Mouse (Mus musculus) large intestine, adult 2 months (tissue): ENCODE measurements around the gene Pnpla3. TPM values are rescaled to one million over a fixed set of nuclear protein-coding genes. Genes with fewer than 3 reads are reported as not detected.

Source experiments
- DNase-seq: peaks from one replicate; pipeline ENCODE4 v3.0.0-alpha.2; 2012; ENCODE audit warnings: low read depth, low spot score
- WGBS: fragments of 180-500 bp; shearing (Covaris S2); methylation state at CpG from one replicate; pipeline ENCODE4 v1.1.7; 2018; 5-methylcytosine and 5-hydroxymethylcytosine counted together
- polyA plus RNA-seq: library from polyadenylated mRNA; depleted of rRNA; stranded (reverse); fragments of >200 nt; gene quantifications from 2 replicates; pipeline ENCODE4 v1.2.3, GENCODE M21; 2012

The Pnpla3 gene
- polyA plus RNA-seq, 1 experiment, result 8.1 TPM

GRCm38 (mm10) chr15:84168170-84169161 lies 829 bp downstream of the Pnpla3 start:
- no peak for DNase-seq
- 3% methylated on average over 28 of the region's 28 CpGs for WGBS

GRCm38 (mm10) chr15:84169511-84169910 lies 1.9 kb downstream of the Pnpla3 start:
- WGBS, result 88% methylated on average over 1 of the region's 1 CpGs
- DNase-seq, result no peak

GRCm38 (mm10) chr15:84171166-84171565 lies 3.5 kb downstream of the Pnpla3 start:
- 75% methylated on average over 7 of the region's 7 CpGs for WGBS
- DNase-seq, result no peak

GRCm38 (mm10) chr15:84178733-84179132 lies 11.1 kb downstream of the Pnpla3 start:
- no peak for DNase-seq
- 89% methylated on average over 9 of the region's 9 CpGs for WGBS

GRCm38 (mm10) chr15:84182000-84182399 lies 14.4 kb downstream of the Pnpla3 start:
- 60% methylated on average over 6 of the region's 6 CpGs for WGBS
- no peak for DNase-seq

- 31% methylated on average over 1 of the region's 1 CpGs for WGBS
- no peak for DNase-seq
These were observed 16.3 kb downstream of the Pnpla3 start for GRCm38 (mm10) chr15:84183967-84184366.

- WGBS, result 38% methylated on average over 4 of the region's 4 CpGs
- no peak for DNase-seq
These were observed 18.6 kb downstream of the Pnpla3 start for GRCm38 (mm10) chr15:84186196-84186595.

GRCm38 (mm10) chr15:84188887-84189530 lies 21.4 kb downstream of the Pnpla3 start:
- WGBS, result 53% methylated on average over 2 of the region's 2 CpGs
- DNase-seq, result no peak

GRCm38 (mm10) chr15:84189881-84190280 lies 22.2 kb downstream of the Pnpla3 start:
- WGBS, result 42% methylated on average over 3 of the region's 3 CpGs
- no peak for DNase-seq

GRCm38 (mm10) chr15:84191724-84192057 lies 24.1 kb downstream of the Pnpla3 start:
- WGBS, result 2% methylated on average over 9 of the region's 9 CpGs
- peak; percentile 11 for DNase-seq

GRCm38 (mm10) chr15:84192058-84192791 lies 24.6 kb downstream of the Pnpla3 start, which contains the start of gene Samm50:
TSS of gene Samm50 (plus strand) at chr15:84192241.
- DNase-seq, result peak; percentile 77
- WGBS, result 4% methylated on average over 48 of the region's 48 CpGs

GRCm38 (mm10) chr15:84196486-84197165 lies 29.0 kb downstream of the Pnpla3 start:
- 81% methylated on average over 8 of the region's 8 CpGs for WGBS
- no peak for DNase-seq

- DNase-seq, result no peak
- WGBS, result 96% methylated on average over 4 of the region's 4 CpGs
These were observed 39.7 kb downstream of the Pnpla3 start for GRCm38 (mm10) chr15:84207327-84207726.

- 75% methylated on average over 11 of the region's 11 CpGs for WGBS
These were observed 42.1 kb downstream of the Pnpla3 start for GRCm38 (mm10) chr15:84209517-84210412.

GRCm38 (mm10) chr15:84210461-84210860 lies 42.8 kb downstream of the Pnpla3 start:
- WGBS, result 92% methylated on average over 13 of the region's 13 CpGs

More at GRCm38 (mm10) chr15:84209517-84210412, 42.1 kb downstream of the Pnpla3 start:
- no peak for DNase-seq

GRCm38 (mm10) chr15:84210941-84211340 lies 43.3 kb downstream of the Pnpla3 start:
- 87% methylated on average over 13 of the region's 13 CpGs for WGBS
- no peak for DNase-seq

More at GRCm38 (mm10) chr15:84210461-84210860, 42.8 kb downstream of the Pnpla3 start:
- DNase-seq, result no peak

- DNase-seq, result no peak
- WGBS, result 85% methylated on average over 4 of the region's 4 CpGs
These were observed 43.9 kb downstream of the Pnpla3 start for GRCm38 (mm10) chr15:84211564-84211963.

- 46% methylated on average over 6 of the region's 6 CpGs for WGBS
- peak; percentile 33 for DNase-seq
These were observed 44.6 kb downstream of the Pnpla3 start for GRCm38 (mm10) chr15:84212031-84212755.
